Mouse (Mus musculus) adrenal gland, postnatal 4 days (tissue): Measurements from ENCODE around the gene Inava. TPM values are rescaled to one million over a fixed set of nuclear protein-coding genes. Genes with fewer than 3 reads are reported as not detected.

ENCODE experiments used
- DNase-seq, 2 experiments: peaks; one replicate each; pipeline ENCODE4 v3.0.0; 2021 to 2022; ENCODE audit warnings: low spot score in 2 of 2, mixed read lengths in 2 of 2
- total RNA-seq, 2 experiments: library from RNA; stranded (reverse); gene quantifications; 2 replicates each; pipeline ENCODE4 v1.2.3; 2021

Gene Inava
- total RNA-seq, 2 experiments from 2014 or later = 0.62 to 4.1 TPM

- no peak for DNase-seq
Measured at GRCm38 (mm10) chr1:136167657-136168056, 66.4 kb downstream of the Inava start.

- DNase-seq = no peak
Measured at GRCm38 (mm10) chr1:136165436-136165835, 68.6 kb downstream of the Inava start.

Other genes with a start within 250 kb of the Inava start
- gene Igfn1, start 227.9 kb downstream of the Inava start, total RNA-seq = 1 to 10 TPM in 1 of 2 experiments, under 1 TPM in 1; 0.28 to 2.4 TPM
- gene Tmem9, start 226.1 kb downstream of the Inava start, total RNA-seq = 10 to 100 TPM; 68.3 to 69.2 TPM
- gene Ascl5, start 183.5 kb downstream of the Inava start, total RNA-seq = not detected
- 1 to 10 TPM; 6.0 to 9.7 TPM for gene Cacna1s, start 181.5 kb downstream of the Inava start, total RNA-seq
- 1 to 10 TPM; 4.1 to 5.8 TPM for gene Kif21b, start 102.9 kb downstream of the Inava start, total RNA-seq
- gene Mroh3, start 21.4 kb downstream of the Inava start, total RNA-seq = not detected
- not detected for gene Gpr25, start 26.6 kb upstream of the Inava start, total RNA-seq
- 10 to 100 TPM; 49.6 to 52.4 TPM for gene Camsap2, start 111.8 kb upstream of the Inava start, total RNA-seq
- 10 to 100 TPM; 16.0 to 16.7 TPM for gene Ddx59, start 181.0 kb upstream of the Inava start, total RNA-seq
- gene Kif14, start 232.1 kb upstream of the Inava start, total RNA-seq = 1 to 10 TPM; 5.8 to 7.7 TPM